Mouse (Mus musculus) skeletal muscle tissue, postnatal 0 days (tissue): ENCODE data around the gene Rrp1b. TPM values are rescaled to one million over a fixed set of nuclear protein-coding genes. Genes with fewer than 3 reads are reported as not detected.

Experiments
- polyA plus RNA-seq: library from polyadenylated mRNA; unstranded; fragments of >200 nt; fragmentation: Nextera tagmentation; extraction: Ambion mirVana; gene quantifications from 2 replicates; pipeline ENCODE4 v1.2.1, GENCODE M21; 2015

Gene Rrp1b
- polyA plus RNA-seq = 23.7 and 24.3 TPM in 2 replicates

DNA sequence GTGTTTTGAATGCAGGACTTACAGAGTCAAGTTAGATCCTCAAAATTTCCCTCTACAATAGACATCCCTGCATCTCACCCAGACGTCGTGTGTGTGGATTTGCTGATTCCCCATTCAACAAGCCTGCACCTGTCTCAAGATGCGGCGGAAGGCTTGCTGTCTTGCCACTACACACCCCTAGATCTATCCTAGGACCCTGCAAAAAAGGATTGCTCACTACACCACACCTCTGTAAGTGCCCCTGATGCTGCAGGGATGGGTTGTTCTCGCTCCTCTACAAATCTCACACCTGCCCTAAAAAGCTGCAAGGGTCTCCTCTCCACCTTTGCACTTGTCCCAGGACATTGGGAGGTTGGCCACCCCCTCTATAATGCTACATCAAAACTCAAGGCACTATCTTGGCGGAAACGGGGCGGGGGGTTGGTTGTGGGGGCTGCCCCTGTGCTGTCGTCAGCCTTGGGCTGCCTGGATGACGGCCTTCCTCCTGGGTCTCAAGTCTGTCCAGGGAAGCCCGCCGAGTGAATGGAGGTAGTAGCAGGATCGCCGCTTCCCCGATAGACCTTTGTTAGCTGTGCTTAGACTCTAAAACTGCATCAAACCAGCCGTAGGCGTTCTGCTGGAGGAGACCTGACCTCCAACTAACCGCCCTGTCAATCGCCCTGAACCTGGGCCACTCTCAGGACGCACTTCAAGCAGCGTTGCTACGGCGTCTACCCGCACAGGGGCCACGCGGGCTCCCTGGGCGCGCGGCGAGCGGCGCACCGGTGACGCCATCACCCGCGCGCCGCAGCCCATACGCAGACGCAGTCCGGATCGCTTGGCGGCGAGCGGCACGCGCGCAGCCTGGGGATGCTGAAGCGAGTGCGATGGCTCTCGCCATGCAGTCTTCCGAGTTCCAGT is at the start of gene Rrp1b, which contains the start of gene Hsf2bp:
Rrp1b (plus strand) TSS at position 492 of the 900 bp plus-strand sequence.
Hsf2bp (minus strand) TSS at position 741 of the 900 bp plus-strand sequence.

Other genes with a start within 250 kb of the Rrp1b start
- gene Sik1, start 180.3 kb upstream of the Rrp1b start, polyA plus RNA-seq = 33.5 and 35.4 TPM in 2 replicates
- gene Hsf2bp, start 249 bp downstream of the Rrp1b start, polyA plus RNA-seq = 7.1 and 10.6 TPM in 2 replicates
- 7.7 and 7.9 TPM in 2 replicates for gene Notch3, start 130.8 kb downstream of the Rrp1b start, polyA plus RNA-seq
- 0.10 and 0.97 TPM in 2 replicates for gene Ephx3, start 153.4 kb downstream of the Rrp1b start, polyA plus RNA-seq
- gene Brd4, start 248.6 kb downstream of the Rrp1b start, polyA plus RNA-seq = 37.3 and 37.6 TPM in 2 replicates